Mouse (Mus musculus): ENCODE measurements around the gene Scgb2b15.
"Not testable (repeated sequence)": the region's sequence is repeated elsewhere in the genome, so short reads cannot be mapped to it uniquely, and the experiment has no call there.

Gene Scgb2b15

GRCm38 (mm10) chr7:32829562-32829961, at the start of gene Scgb2b15:
Gene Scgb2b15 (minus strand): TSS chr7:32829662.
- DNase-seq (ENCODE audit: extremely low read depth, low read depth, low spot score) = not testable (repeated sequence)

- not testable (repeated sequence) for DNase-seq (ENCODE audit: extremely low read depth, low read depth, low spot score)
Observed at GRCm38 (mm10) chr7:32836254-32836653, 6.8 kb upstream of the Scgb2b15 start, which contains the start of gene Scgb1b15. Gene Scgb1b15 (plus strand): TSS chr7:32836554.

Measured in fat pad, adult 2 months (tissue).